Mouse (Mus musculus): ENCODE measurements around the gene Tmem186. TPM values are rescaled to one million over a fixed set of nuclear protein-coding genes. Genes with fewer than 3 reads are reported as not detected.
A peak's percentile ranks its signal among the peaks of the same experiment; 100 is the strongest.

The Tmem186 gene
- total RNA-seq, 2 experiments from 2014 or later = 19.0 to 22.4 TPM

GRCm38 (mm10) chr16:8667261-8667660 lies 29.7 kb upstream of the Tmem186 start:
- no peak for DNase-seq

DNA sequence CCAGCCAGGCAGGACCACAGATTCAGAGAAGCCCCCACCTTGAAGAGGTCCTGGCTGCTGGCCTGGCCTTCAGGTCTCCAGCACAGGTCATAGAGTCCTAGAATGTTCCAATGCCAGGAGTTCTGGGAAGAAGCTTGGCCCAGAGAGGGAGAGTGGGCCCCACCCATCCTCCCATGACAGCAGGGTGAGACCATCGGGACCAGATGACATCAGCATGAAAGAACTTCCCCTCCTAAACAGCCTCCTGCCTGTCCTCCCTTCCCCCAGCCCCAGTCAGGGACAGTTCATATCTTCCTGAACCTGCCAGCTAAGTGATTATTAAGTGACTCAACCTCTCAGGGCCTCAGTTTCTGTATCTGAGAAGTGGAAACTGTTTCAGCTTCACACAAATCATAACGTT lies 28.9 kb upstream of the Tmem186 start:
- peak; percentile 53 for DNase-seq

DNA sequence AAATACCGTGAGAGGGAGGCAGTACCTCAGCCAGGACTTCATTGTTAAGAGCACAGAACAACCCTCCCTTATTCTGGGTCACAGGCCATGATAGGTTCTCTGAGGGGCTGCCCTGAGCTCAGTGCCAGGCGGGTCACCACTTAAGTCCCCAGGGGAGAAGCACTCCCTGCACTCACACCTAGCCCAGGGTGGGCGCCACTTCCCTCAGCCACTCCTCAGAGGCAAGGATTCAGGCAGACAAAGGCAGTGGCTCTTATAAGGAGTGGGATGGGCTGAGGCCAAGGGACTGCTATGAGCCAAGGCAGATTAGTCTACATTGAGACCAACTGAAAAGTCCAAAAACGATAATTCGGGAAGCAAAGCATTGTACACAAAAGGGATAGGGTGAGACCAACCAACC lies 27.9 kb upstream of the Tmem186 start:
- no peak for DNase-seq

DNA sequence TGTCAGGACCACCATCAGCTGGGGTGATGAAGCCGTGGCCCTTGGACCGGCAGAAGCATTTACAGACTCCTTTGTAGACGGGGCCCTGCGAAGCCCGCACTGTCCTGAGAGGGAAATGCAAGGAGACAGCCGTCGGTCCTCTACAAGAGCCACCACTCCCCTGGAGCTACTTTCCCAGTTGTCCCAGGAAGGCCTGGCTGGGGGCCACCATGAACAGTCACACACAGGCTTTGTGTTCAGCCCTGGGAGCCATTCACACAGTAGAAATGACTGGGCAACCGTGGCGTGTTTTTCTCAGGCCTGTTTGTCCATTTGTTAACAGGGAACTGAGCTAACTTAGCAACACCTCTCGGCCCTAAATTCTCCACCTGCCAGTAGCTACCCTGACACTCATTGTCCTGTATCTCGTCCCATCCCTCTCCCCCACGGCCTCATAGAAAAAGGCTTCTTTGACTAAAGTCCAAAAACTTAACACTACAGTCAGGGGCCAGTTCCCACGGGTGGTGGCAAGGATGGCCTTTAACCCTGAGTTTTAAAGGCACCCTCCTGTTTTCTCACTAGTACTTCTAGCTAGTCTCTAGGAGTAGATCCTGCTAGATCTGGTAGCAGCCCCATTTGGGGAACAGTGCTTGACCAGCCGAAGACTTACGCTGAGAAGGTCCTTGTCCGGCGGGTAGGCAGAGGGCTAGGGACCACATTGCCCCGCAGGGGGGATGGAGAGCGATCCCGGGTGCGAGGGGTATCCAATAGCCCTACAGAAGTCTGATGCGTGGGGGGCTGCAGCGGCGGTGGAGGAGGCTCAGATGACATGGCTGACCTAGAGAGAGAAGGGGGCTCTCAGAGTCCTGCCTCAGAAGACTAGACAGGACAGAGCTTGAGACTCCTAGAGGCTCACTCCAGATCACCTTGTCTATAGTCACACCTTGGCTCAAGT lies 26.4 kb upstream of the Tmem186 start:
- DNase-seq = no peak

DNA sequence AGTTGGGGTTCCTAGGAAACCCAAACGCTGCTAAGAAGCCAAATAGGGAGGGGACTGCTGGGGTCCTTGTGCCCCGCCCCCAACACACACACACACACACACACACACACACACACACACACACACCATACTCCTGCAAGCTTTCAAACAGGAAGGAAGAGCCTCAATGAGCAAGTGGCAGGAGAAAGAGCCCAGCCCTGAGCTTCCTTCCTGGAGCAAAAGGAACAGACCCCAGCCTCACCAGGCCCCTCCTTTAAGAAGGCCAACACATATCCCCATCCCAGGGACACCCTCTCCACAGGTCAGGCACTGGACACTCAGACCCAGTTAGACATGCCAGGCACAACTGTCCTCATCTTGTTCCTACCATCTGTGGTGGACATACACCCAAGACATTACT lies 25.5 kb upstream of the Tmem186 start:
- DNase-seq = no peak

- peak; percentile 78 for DNase-seq
These were observed 21.3 kb upstream of the Tmem186 start for GRCm38 (mm10) chr16:8658764-8659163.

DNA sequence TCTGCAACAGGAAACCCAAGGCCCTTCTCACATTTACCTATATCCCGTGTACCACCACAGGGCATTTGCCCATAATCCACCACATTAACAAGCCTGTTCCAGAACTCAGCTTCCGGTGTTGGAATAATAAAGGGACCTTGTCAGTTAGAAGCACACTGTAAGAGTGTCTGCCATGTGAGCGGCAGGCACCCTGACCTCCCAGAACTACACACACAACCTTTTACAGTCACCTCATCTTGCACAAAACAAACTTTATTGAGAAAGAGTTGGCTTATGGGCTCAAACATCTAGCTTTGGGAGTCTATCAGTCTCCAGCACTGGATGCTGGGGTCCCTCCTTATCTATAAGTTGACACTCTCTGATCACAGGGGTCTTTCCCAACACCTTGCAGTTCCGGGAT lies 20.8 kb upstream of the Tmem186 start:
- no peak for DNase-seq

DNA sequence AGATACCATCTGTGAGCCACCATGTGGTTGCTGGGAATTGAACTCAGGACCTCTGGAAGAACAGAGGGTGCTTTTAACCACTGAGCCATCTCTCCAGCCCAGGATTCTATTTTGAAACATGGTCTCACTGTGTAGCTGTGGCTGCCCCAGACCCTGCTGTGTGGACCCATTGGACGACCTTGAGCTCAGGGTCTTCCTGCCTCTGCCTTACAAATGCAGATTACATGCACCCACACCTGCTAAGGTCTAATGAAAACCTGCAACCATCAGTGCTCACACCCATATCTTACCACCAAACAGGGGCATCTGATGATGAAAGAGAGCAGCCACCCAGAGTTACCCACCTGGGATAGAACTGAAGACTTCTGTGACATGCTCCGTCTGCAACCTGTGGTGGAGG lies 18.7 kb upstream of the Tmem186 start:
- no peak for DNase-seq

GRCm38 (mm10) chr16:8655599-8655998 lies 18.1 kb upstream of the Tmem186 start:
- no peak for DNase-seq

- no peak for DNase-seq
These were observed 17.6 kb upstream of the Tmem186 start for GRCm38 (mm10) chr16:8655108-8655507.

GRCm38 (mm10) chr16:8650007-8650406 lies 12.5 kb upstream of the Tmem186 start:
- peak; percentile 59 for DNase-seq

DNA sequence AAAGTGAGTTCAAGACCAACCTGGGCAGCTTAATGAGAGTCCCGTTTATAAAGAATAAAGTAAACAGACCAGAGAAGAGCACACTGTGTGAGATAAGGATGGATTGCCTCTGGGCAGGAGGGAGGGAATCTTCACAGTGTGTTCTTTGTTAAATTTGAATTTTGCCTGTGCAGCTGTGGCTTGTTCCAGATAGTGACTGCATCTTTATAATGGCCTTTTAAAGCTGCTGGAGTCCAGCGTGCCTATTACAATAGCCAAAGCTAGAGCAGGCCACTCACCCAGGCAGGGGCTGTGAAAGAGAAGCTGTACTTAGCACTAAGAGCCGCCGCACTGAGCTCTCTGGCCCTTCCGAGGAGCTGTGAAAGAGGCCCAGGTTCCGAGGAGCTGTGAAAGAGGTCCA lies 8.0 kb upstream of the Tmem186 start:
- no peak for DNase-seq

GRCm38 (mm10) chr16:8643855-8644254 lies 6.3 kb upstream of the Tmem186 start:
- peak; percentile 60 for DNase-seq

GRCm38 (mm10) chr16:8639466-8640191 lies 2.1 kb upstream of the Tmem186 start:
- no peak for DNase-seq

GRCm38 (mm10) chr16:8638131-8638530 lies 619 bp upstream of the Tmem186 start:
- no peak for DNase-seq

DNA sequence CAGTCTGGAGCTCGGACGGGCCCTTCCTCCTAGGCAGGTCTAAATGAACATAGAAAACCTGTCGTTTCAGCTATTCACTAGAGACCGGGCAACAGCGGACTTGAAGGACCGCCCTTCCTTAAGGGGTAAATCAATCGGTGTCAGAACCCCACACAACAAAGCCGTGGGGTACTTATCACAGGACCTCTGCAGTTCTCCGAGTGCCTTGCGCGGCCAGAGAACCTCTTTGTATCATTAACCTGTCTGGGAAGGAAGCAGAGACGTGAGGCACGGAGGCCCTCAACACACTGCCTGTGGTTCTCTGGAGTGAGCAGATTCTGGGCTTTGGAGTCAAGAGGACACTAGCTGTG lies 670 bp downstream of the Tmem186 start:
- no peak for DNase-seq

GRCm38 (mm10) chr16:8631428-8631827 lies 6.1 kb downstream of the Tmem186 start:
- no peak for DNase-seq

DNA sequence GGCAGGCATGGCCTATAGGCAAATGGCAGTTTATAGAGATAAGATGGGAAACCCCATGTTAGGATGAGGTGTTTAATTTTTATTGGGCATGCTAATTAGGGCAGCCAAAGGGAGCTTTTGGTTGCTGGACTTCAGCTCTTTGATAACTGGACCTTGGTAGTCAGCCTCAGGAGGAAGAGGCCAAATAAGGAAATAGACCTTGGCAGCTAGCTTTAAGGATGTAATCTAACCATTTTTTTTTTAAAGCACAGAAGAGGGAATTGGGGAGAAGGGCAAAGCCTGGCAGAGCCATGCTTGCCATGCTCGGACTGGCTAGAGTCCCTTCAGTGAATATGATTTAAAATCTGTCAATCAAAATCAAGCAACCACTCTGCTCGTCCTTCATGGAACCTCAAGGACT lies 7.1 kb downstream of the Tmem186 start:
- peak; percentile 10 for DNase-seq

DNA sequence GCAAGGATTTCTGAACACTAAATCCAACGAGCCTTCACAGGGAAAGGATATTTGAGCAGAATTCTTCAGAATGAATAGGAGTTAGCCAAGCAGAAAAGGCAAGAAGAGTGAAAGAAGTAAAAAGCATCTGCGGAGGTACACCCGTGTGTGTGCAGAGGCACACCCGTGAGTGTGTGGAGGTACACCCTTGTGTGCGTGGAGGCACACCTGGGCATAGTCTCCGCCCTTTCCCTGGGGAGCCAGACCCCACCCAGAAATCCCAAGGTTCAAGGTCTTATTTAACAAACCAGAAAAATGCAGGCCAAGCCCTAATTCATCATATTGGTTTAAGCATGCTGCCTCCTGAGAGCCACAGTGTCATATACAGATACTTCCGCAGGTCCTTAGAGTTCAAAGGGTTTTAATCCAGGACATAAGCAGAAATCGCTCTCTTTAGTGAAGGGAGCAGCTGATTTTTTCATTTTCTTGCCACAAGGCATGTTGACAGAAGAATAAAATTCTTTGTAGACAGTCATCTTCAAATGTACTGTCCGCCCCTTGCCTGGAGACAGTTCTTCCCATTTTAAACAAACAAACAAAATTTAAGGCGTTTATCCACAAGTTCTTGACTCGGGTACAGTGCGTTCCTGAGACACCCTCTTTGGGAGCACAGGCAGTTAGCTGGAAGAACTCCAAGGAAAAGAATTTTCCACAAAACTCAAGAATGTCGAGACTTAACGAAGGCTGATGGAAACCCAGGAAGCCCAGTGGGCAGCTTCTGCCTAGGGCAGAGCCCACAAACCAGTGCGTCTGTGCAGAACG lies 17.0 kb downstream of the Tmem186 start:
- no peak for DNase-seq

- no peak for DNase-seq
These were observed 17.7 kb downstream of the Tmem186 start for GRCm38 (mm10) chr16:8619659-8620314.

GRCm38 (mm10) chr16:8613447-8613846 lies 24.1 kb downstream of the Tmem186 start:
- no peak for DNase-seq

DNA sequence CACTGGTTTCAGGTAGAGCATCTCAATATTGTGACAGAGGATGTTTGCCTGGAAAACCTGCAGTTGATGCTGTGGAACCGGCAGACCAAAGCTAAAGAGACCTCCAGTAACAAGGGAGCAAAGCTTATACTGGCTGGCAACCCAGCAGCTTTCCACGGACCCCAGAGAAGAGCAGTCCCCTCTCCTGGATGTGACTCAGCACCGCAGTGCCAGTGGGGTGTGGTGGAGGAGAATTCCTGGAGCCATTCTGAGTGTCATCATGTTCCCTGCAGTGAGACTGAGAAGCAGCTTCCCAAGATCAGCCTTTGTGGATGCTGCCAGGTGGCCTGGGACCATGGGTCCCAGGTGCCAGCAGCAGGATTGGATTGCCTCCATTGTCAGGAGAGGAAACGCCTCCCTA lies 24.5 kb downstream of the Tmem186 start:
- no peak for DNase-seq

All from adrenal gland, postnatal 10 days (tissue).